Mouse (Mus musculus) hindbrain, embryonic 14.5 days (tissue): ENCODE data around the gene Zdhhc19. TPM values are rescaled to one million over a fixed set of nuclear protein-coding genes. Genes with fewer than 3 reads are reported as not detected.
"Not testable (repeated sequence)": the region's sequence is repeated elsewhere in the genome, so short reads cannot be mapped to it uniquely, and the experiment has no call there.

Source experiments
- ATAC-seq: fragments of 200-750 bp; cut with Nextera tagmentation; 2 replicates; pipeline ENCODE4 v1.8.0; 2017; ENCODE audit warnings: moderate number of reproducible peaks, mild to moderate bottlenecking, moderate TSS enrichment, moderate library complexity; ENCODE audit not compliant: low FRiP score
- DNase-seq: peaks from one replicate; pipeline ENCODE4 v3.0.0-alpha.2; 2015; ENCODE audit warnings: low spot score
- H3K27ac ChIP-seq: fragments of 300-500 bp; sonication (generic); 2 replicates; pipeline ENCODE4 v1.5.1; 2014; ENCODE audit warnings: mild to moderate bottlenecking, moderate library complexity
- H3K27me3 ChIP-seq: fragments of 300-500 bp; sonication (generic); 2 replicates; pipeline ENCODE4 v1.6.1; 2014; ENCODE audit warnings: mild to moderate bottlenecking, low read length, mixed read lengths; ENCODE audit not compliant: control insufficient read depth, insufficient read depth
- H3K36me3 ChIP-seq: fragments of 300-500 bp; sonication (generic); replicated peaks from 2 replicates; pipeline ENCODE4 v1.6.1; 2014; ENCODE audit not compliant: control insufficient read depth, insufficient read depth
- H3K4me1 ChIP-seq: fragments of 300-500 bp; sonication (generic); replicated peaks from 2 replicates; pipeline ENCODE4 v1.6.1; 2014; ENCODE audit warnings: antibody characterized with exemption, low read length, mixed read lengths; ENCODE audit not compliant: control insufficient read depth, insufficient read depth
- H3K4me2 ChIP-seq: fragments of 300-500 bp; sonication (generic); replicated peaks from 2 replicates; pipeline ENCODE4 v1.6.1; 2014; ENCODE audit warnings: mild to moderate bottlenecking, moderate library complexity
- H3K4me3 ChIP-seq: fragments of 300-500 bp; sonication (generic); replicated peaks from 2 replicates; pipeline ENCODE4 v1.5.1; 2014; ENCODE audit warnings: mild to moderate bottlenecking, low read length
- H3K9ac ChIP-seq: fragments of 300-500 bp; sonication (generic); 2 replicates; pipeline ENCODE4 v1.6.1; 2014
- H3K9me3 ChIP-seq: fragments of 300-500 bp; sonication (generic); 2 replicates; pipeline ENCODE4 v1.6.1; 2016; ENCODE audit warnings: low read length; ENCODE audit not compliant: control insufficient read depth
- WGBS: fragments of 180-500 bp; shearing (Covaris S2); extraction: QIAGEN DNeasy Blood & Tissue Kit; methylation state at CpG from one replicate; pipeline ENCODE4 v1.1.7; 2014; 5-methylcytosine and 5-hydroxymethylcytosine counted together
- polyA plus RNA-seq: library from polyadenylated mRNA; unstranded; fragments of >200 nt; fragmentation: Nextera tagmentation; extraction: Ambion mirVana; gene quantifications from 2 replicates; pipeline ENCODE4 v1.2.1, GENCODE M21; 2014

Zdhhc19 gene
- polyA plus RNA-seq, 1 experiment from 2014 or later: not detected

- Histone ChIP-seq H3K9ac (no peak overlapping the region), H3K27me3 (no peaks in the 10 kb centered on the region), H3K36me3 (no peaks in the 10 kb centered on the region), H3K4me3 (no peak overlapping the region), H3K9me3 (no peaks in the 10 kb centered on the region), H3K27ac (no peak overlapping the region), H3K4me2 (no peak overlapping the region), H3K4me1 (no peaks in the 10 kb centered on the region)
- WGBS: 69% methylated on average over 2 of the region's 2 CpGs
- ATAC-seq (no peak), DNase-seq (no peak)
Measured at GRCm38 (mm10) chr16:32479415-32479814, 16.6 kb upstream of the Zdhhc19 start.

- Histone ChIP-seq H3K27me3 (no peaks in the 10 kb centered on the region), H3K36me3 (no peaks in the 10 kb centered on the region), H3K27ac (no peak overlapping the region), H3K4me1 (no peaks in the 10 kb centered on the region), H3K4me2 (no peak overlapping the region), H3K4me3 (no peak overlapping the region), H3K9ac (no peak overlapping the region), H3K9me3 (no peaks in the 10 kb centered on the region)
- 49% methylated on average over 7 of the region's 7 CpGs for WGBS
- ATAC-seq (no peak), DNase-seq (no peak)
Measured at GRCm38 (mm10) chr16:32484431-32484871, 11.6 kb upstream of the Zdhhc19 start.

- Histone ChIP-seq H3K4me3 (no peak overlapping the region), H3K4me1 (no peaks in the 10 kb centered on the region), H3K36me3 (no peaks in the 10 kb centered on the region), H3K9ac (no peak overlapping the region), H3K27me3 (no peaks in the 10 kb centered on the region), H3K27ac (no peak overlapping the region), H3K9me3 (no peaks in the 10 kb centered on the region), H3K4me2 (no peak overlapping the region)
- DNase-seq (no peak), ATAC-seq (no peak)
- WGBS: 85% methylated on average over 2 of the region's 2 CpGs
Measured at GRCm38 (mm10) chr16:32485209-32485608, 10.9 kb upstream of the Zdhhc19 start.

GRCm38 (mm10) chr16:32486046-32486445 lies 10.0 kb upstream of the Zdhhc19 start:
- H3K9ac ChIP-seq: no peak overlapping the region
- no peaks in the 10 kb centered on the region for H3K36me3 ChIP-seq
- H3K27ac ChIP-seq: no peak overlapping the region
- no peak for ATAC-seq
- DNase-seq: no peak
- H3K9me3 ChIP-seq: no peaks in the 10 kb centered on the region
- no peaks in the 10 kb centered on the region for H3K4me1 ChIP-seq
- 82% methylated on average over 6 of the region's 6 CpGs for WGBS
- H3K4me3 ChIP-seq: no peak overlapping the region
- no peak overlapping the region for H3K4me2 ChIP-seq
- H3K27me3 ChIP-seq: no peaks in the 10 kb centered on the region

GRCm38 (mm10) chr16:32487234-32488111 lies 8.6 kb upstream of the Zdhhc19 start, which contains the start of gene Slc51a:
Slc51a (minus strand) TSS chr16:32487879.
- Histone ChIP-seq H3K4me2 (no peak within 1 kb of the TSS), H3K9ac (no peak within 1 kb of the TSS), H3K4me3 (no peak within 1 kb of the TSS), H3K36me3 (no peaks in the 10 kb centered on the region), H3K4me1 (no peaks in the 10 kb centered on the region), H3K27me3 (no peaks in the 10 kb centered on the region), H3K27ac (no peak within 1 kb of the TSS), H3K9me3 (no peaks in the 10 kb centered on the region)
- no peak for ATAC-seq
- DNase-seq: no peak
- WGBS: 66% methylated on average over 15 of the region's 15 CpGs

- Histone ChIP-seq H3K36me3 (no peaks in the 10 kb centered on the region), H3K27ac (no peak overlapping the region), H3K9ac (no peak overlapping the region), H3K9me3 (no peaks in the 10 kb centered on the region), H3K4me2 (no peak overlapping the region), H3K4me3 (no peak overlapping the region), H3K4me1 (no peaks in the 10 kb centered on the region), H3K27me3 (no peaks in the 10 kb centered on the region)
- DNase-seq (no peak), ATAC-seq (no peak)
- 88% methylated on average over 3 of the region's 3 CpGs for WGBS
Measured at GRCm38 (mm10) chr16:32488939-32489338, 7.1 kb upstream of the Zdhhc19 start.

GRCm38 (mm10) chr16:32494371-32494770 lies 1.7 kb upstream of the Zdhhc19 start:
- H3K27me3 ChIP-seq, H3K4me3 ChIP-seq, DNase-seq, H3K4me1 ChIP-seq, H3K9me3 ChIP-seq, H3K36me3 ChIP-seq, H3K27ac ChIP-seq, H3K4me2 ChIP-seq, ATAC-seq, H3K9ac ChIP-seq: not testable (repeated sequence)
- WGBS: 80% methylated on average over 6 of the region's 6 CpGs

GRCm38 (mm10) chr16:32498996-32499395 lies 2.9 kb downstream of the Zdhhc19 start:
- Histone ChIP-seq H3K9me3 (no peaks in the 10 kb centered on the region), H3K36me3 (no peaks in the 10 kb centered on the region), H3K4me3 (no peak overlapping the region), H3K27ac (no peak overlapping the region), H3K4me1 (no peaks in the 10 kb centered on the region), H3K27me3 (no peaks in the 10 kb centered on the region), H3K4me2 (peak overlapping the region; percentile 63), H3K9ac (no peak overlapping the region)
- 71% methylated on average over 13 of the region's 13 CpGs for WGBS
- DNase-seq (no peak), ATAC-seq (no peak)

GRCm38 (mm10) chr16:32499430-32500037 lies 3.5 kb downstream of the Zdhhc19 start:
- H3K9ac ChIP-seq: peak overlapping the region; percentile 56

More at GRCm38 (mm10) chr16:32499430-32500037, 3.5 kb downstream of the Zdhhc19 start:
- Histone ChIP-seq H3K9me3 (no peaks in the 10 kb centered on the region), H3K4me2 (peak overlapping the region; percentile 63), H3K4me3 (peak overlapping the region; percentile 35), H3K27me3 (no peaks in the 10 kb centered on the region), H3K4me1 (no peaks in the 10 kb centered on the region), H3K27ac (peak overlapping the region; percentile 71), H3K36me3 (no peaks in the 10 kb centered on the region)
- 9% methylated on average over 22 of the region's 22 CpGs for WGBS
- ATAC-seq (peak; percentile 93), DNase-seq (peak; percentile 92)
